Mouse (Mus musculus) forebrain, embryonic 11.5 days (tissue): ENCODE measurements around the gene Cd300lg. TPM values are rescaled to one million over a fixed set of nuclear protein-coding genes. Genes with fewer than 3 reads are reported as not detected.
A peak's percentile ranks its signal among the peaks of the same experiment; 100 is the strongest.

Experiments used
- ATAC-seq: fragments of 200-750 bp; cut with Nextera tagmentation; replicated peaks from 2 replicates; pipeline ENCODE4 v1.8.0; 2017; ENCODE audit warnings: moderate TSS enrichment; ENCODE audit not compliant: low FRiP score
- DNase-seq: peaks from one replicate; pipeline ENCODE4 v3.0.0-alpha.2; 2017; ENCODE audit warnings: low spot score
- H3K27ac ChIP-seq: fragments of 300-500 bp; sonication (generic); 2 replicates; pipeline ENCODE4 v1.5.1; 2014; ENCODE audit warnings: low read depth, low read length
- H3K27me3 ChIP-seq: fragments of 300-500 bp; sonication (generic); 2 replicates; pipeline ENCODE4 v1.6.1; 2014; ENCODE audit warnings: mild to moderate bottlenecking, low read length, mixed read lengths; ENCODE audit not compliant: control insufficient read depth, insufficient read depth
- H3K36me3 ChIP-seq: fragments of 300-500 bp; sonication (generic); 2 replicates; pipeline ENCODE4 v1.6.1; 2014; ENCODE audit warnings: mild to moderate bottlenecking, low read length, moderate library complexity, mixed read lengths; ENCODE audit not compliant: control insufficient read depth, insufficient read depth
- H3K4me1 ChIP-seq: fragments of 300-500 bp; sonication (generic); replicated peaks from 2 replicates; pipeline ENCODE4 v1.6.1; 2014; ENCODE audit warnings: low read length, mixed read lengths; ENCODE audit not compliant: control insufficient read depth, insufficient read depth
- H3K4me2 ChIP-seq: fragments of 300-500 bp; sonication (generic); 2 replicates; pipeline ENCODE4 v1.6.1; 2014; ENCODE audit warnings: low read depth, mild to moderate bottlenecking, low read length, moderate library complexity, mixed read lengths; ENCODE audit not compliant: severe bottlenecking
- H3K4me3 ChIP-seq: fragments of 300-500 bp; sonication (generic); 2 replicates; pipeline ENCODE4 v1.5.1; 2014; ENCODE audit warnings: low read depth, low read length
- H3K9ac ChIP-seq: fragments of 300-500 bp; sonication (generic); 2 replicates; pipeline ENCODE4 v1.6.1; 2014; ENCODE audit warnings: low read length
- H3K9me3 ChIP-seq: fragments of 300-500 bp; sonication (generic); 2 replicates; pipeline ENCODE4 v1.6.1; 2016; ENCODE audit warnings: low read length, mixed read lengths; ENCODE audit not compliant: control insufficient read depth
- WGBS: fragments of 180-500 bp; shearing (Covaris S2); extraction: QIAGEN DNeasy Blood & Tissue Kit; methylation state at CpG from one replicate; pipeline ENCODE4 v1.1.7; 2014; 5-methylcytosine and 5-hydroxymethylcytosine counted together
- polyA plus RNA-seq: library from polyadenylated mRNA; unstranded; fragments of >200 nt; fragmentation: Nextera tagmentation; extraction: Ambion mirVana; gene quantifications from 2 replicates; pipeline ENCODE4 v1.2.1, GENCODE M21; 2014

Cd300lg gene
- polyA plus RNA-seq, 1 experiment from 2014 or later, result 0.20 TPM

- H3K36me3 ChIP-seq, result peaks cover 6% of the 10 kb centered on the region; the same call in 1 of the 2 replicates
- DNase-seq, result no peak
- H3K27ac ChIP-seq, result no peak overlapping the region
- H3K27me3 ChIP-seq, result no peaks in the 10 kb centered on the region
- 83% methylated on average over 5 of the region's 5 CpGs for WGBS
- H3K4me1 ChIP-seq, result peaks cover 7% of the 10 kb centered on the region
- no peak overlapping the region for H3K4me3 ChIP-seq
- ATAC-seq, result no peak
- H3K9me3 ChIP-seq, result peaks cover 4% of the 10 kb centered on the region; the same call in 1 of the 2 replicates
- no peak overlapping the region for H3K9ac ChIP-seq
- H3K4me2 ChIP-seq, result no peak overlapping the region
These were observed 34.6 kb upstream of the Cd300lg start for GRCm38 (mm10) chr11:102006688-102007087.

GRCm38 (mm10) chr11:102008372-102008771 is 32.9 kb upstream of the Cd300lg start:
- no peak overlapping the region for H3K4me2 ChIP-seq
- H3K4me3 ChIP-seq, result no peak overlapping the region
- no peak for ATAC-seq
- H3K9me3 ChIP-seq, result peaks cover 4% of the 10 kb centered on the region; the same call in 1 of the 2 replicates
- H3K27ac ChIP-seq, result no peak overlapping the region
- H3K27me3 ChIP-seq, result no peaks in the 10 kb centered on the region
- H3K9ac ChIP-seq, result no peak overlapping the region
- 91% methylated on average over 8 of the region's 8 CpGs for WGBS
- H3K36me3 ChIP-seq, result peaks cover 6% of the 10 kb centered on the region; the same call in 1 of the 2 replicates
- H3K4me1 ChIP-seq, result peaks cover 7% of the 10 kb centered on the region
- no peak for DNase-seq

GRCm38 (mm10) chr11:102008954-102009637 is 32.2 kb upstream of the Cd300lg start:
- Histone ChIP-seq H3K4me3 (no peak overlapping the region), H3K27me3 (no peaks in the 10 kb centered on the region), H3K9me3 (peaks cover 4% of the 10 kb centered on the region; the same call in 1 of the 2 replicates), H3K9ac (no peak overlapping the region), H3K4me2 (no peak overlapping the region), H3K36me3 (peaks cover 6% of the 10 kb centered on the region; the same call in 1 of the 2 replicates), H3K4me1 (peaks cover 7% of the 10 kb centered on the region), H3K27ac (peak overlapping the region; percentile 80)
- no peak for DNase-seq
- ATAC-seq, result no peak
- 91% methylated on average over 15 of the region's 15 CpGs for WGBS

GRCm38 (mm10) chr11:102010140-102010539 is 31.2 kb upstream of the Cd300lg start:
- H3K4me2 ChIP-seq, result no peak overlapping the region
- H3K27me3 ChIP-seq, result no peaks in the 10 kb centered on the region
- DNase-seq (peak; percentile 80), ATAC-seq (peak; percentile 80)
- peak overlapping the region; percentile 80 for H3K27ac ChIP-seq
- no peaks in the 10 kb centered on the region; the same call in 1 of the 2 replicates for H3K36me3 ChIP-seq
- 0 out of 2 replicates have a peak overlapping the region, but pooled peaks have one; percentile 3 for H3K9ac ChIP-seq
- 27% methylated on average over 13 of the region's 13 CpGs for WGBS
- H3K9me3 ChIP-seq, result no peaks in the 10 kb centered on the region
- H3K4me3 ChIP-seq, result no peak overlapping the region
- peaks cover 7% of the 10 kb centered on the region for H3K4me1 ChIP-seq

GRCm38 (mm10) chr11:102011510-102011909 is 29.8 kb upstream of the Cd300lg start:
- DNase-seq (no peak), ATAC-seq (no peak)
- Histone ChIP-seq H3K27me3 (no peaks in the 10 kb centered on the region), H3K4me1 (peaks cover 7% of the 10 kb centered on the region), H3K9ac (no peak overlapping the region), H3K27ac (no peak overlapping the region), H3K9me3 (no peaks in the 10 kb centered on the region), H3K4me3 (no peak overlapping the region), H3K36me3 (no peaks in the 10 kb centered on the region; the same call in 1 of the 2 replicates), H3K4me2 (no peak overlapping the region)
- WGBS, result 86% methylated on average over 8 of the region's 8 CpGs

GRCm38 (mm10) chr11:102013201-102013600 is 28.1 kb upstream of the Cd300lg start:
- H3K27ac ChIP-seq, result no peak overlapping the region
- H3K36me3 ChIP-seq, result no peaks in the 10 kb centered on the region; the same call in 1 of the 2 replicates
- ATAC-seq (no peak), DNase-seq (no peak)
- no peak overlapping the region for H3K4me2 ChIP-seq
- H3K4me1 ChIP-seq, result peaks cover 7% of the 10 kb centered on the region
- H3K4me3 ChIP-seq, result no peak overlapping the region
- no peaks in the 10 kb centered on the region for H3K9me3 ChIP-seq
- 93% methylated on average over 8 of the region's 8 CpGs for WGBS
- H3K27me3 ChIP-seq, result no peaks in the 10 kb centered on the region
- H3K9ac ChIP-seq, result no peak overlapping the region

GRCm38 (mm10) chr11:102015472-102015871 is 25.8 kb upstream of the Cd300lg start:
- H3K27me3 ChIP-seq, result no peaks in the 10 kb centered on the region
- ATAC-seq, result no peak
- H3K36me3 ChIP-seq, result no peaks in the 10 kb centered on the region; the same call in 1 of the 2 replicates
- H3K9ac ChIP-seq, result no peak overlapping the region
- no peaks in the 10 kb centered on the region for H3K9me3 ChIP-seq
- H3K4me1 ChIP-seq, result 0 out of 2 replicates have a peak, but pooled peaks cover 2% of the 10 kb centered on the region
- H3K4me3 ChIP-seq, result no peak overlapping the region
- no peak for DNase-seq
- H3K27ac ChIP-seq, result no peak overlapping the region
- 69% methylated on average over 6 of the region's 6 CpGs for WGBS
- no peak overlapping the region for H3K4me2 ChIP-seq

GRCm38 (mm10) chr11:102016136-102016535 is 25.2 kb upstream of the Cd300lg start:
- ATAC-seq (no peak), DNase-seq (no peak)
- WGBS, result 89% methylated on average over 1 of the region's 1 CpGs
- Histone ChIP-seq H3K36me3 (no peaks in the 10 kb centered on the region; the same call in 1 of the 2 replicates), H3K4me3 (no peak overlapping the region), H3K9ac (no peak overlapping the region), H3K27me3 (no peaks in the 10 kb centered on the region), H3K4me2 (no peak overlapping the region), H3K27ac (no peak overlapping the region), H3K9me3 (no peaks in the 10 kb centered on the region), H3K4me1 (no peaks in the 10 kb centered on the region)

- Histone ChIP-seq H3K9me3 (no peaks in the 10 kb centered on the region), H3K4me1 (no peaks in the 10 kb centered on the region), H3K9ac (no peak overlapping the region), H3K4me3 (no peak overlapping the region), H3K4me2 (no peak overlapping the region), H3K27ac (no peak overlapping the region), H3K36me3 (no peaks in the 10 kb centered on the region), H3K27me3 (no peaks in the 10 kb centered on the region)
- DNase-seq, result no peak
- WGBS, result 78% methylated on average over 9 of the region's 9 CpGs
- ATAC-seq, result no peak
These were observed 21.6 kb upstream of the Cd300lg start for GRCm38 (mm10) chr11:102019736-102020135.
